Mouse (Mus musculus): Measurements from ENCODE around the gene Eps8l2. TPM values are rescaled to one million over a fixed set of nuclear protein-coding genes. Genes with fewer than 3 reads are reported as not detected.

Eps8l2 gene
- 2.7 and 8.9 TPM in 2 replicates for total RNA-seq (2014; rRNA removed; ENCODE audit: low replicate concordance)
- 0.67 and 0.69 TPM in 2 replicates for polyA plus RNA-seq (2015; fragmentation: Nextera tagmentation; extraction: Ambion mirVana)

GRCm38 (mm10) chr7:141338576-141339131 lies at the start of gene Eps8l2:
TSS of gene Eps8l2 (plus strand) at chr7:141338880.
- Histone ChIP-seq H3K27ac (ENCODE audit: low read depth) (no peak within 1 kb of the TSS), H3K4me2 (ENCODE audit: low read depth, low read length) (peak within 1 kb of the TSS; percentile 29), H3K9me3 (replicated peaks; ENCODE audit: control insufficient read depth, low read length) (no peaks in the 10 kb centered on the region), H3K9ac (replicated peaks; ENCODE audit: low read depth, low read length) (no peak within 1 kb of the TSS), H3K4me3 (ENCODE audit: low read depth, low read length) (peak within 1 kb of the TSS; percentile 4; the same call in 1 of the 2 replicates), H3K4me1 (ENCODE audit: control insufficient read depth, insufficient read depth) (no peaks in the 10 kb centered on the region), H3K36me3 (replicated peaks; ENCODE audit: control insufficient read depth, insufficient read depth, low read length) (0 out of 2 replicates have a peak, but pooled peaks cover 12% of the 10 kb centered on the region), H3K27me3 (ENCODE audit: control insufficient read depth, insufficient read depth, low read length) (no peaks in the 10 kb centered on the region)
- DNase-seq (ENCODE audit: low spot score) (no peak), ATAC-seq (ENCODE audit: insufficient read depth, low read depth) (peak; percentile 40)
- no peak for TF ChIP-seq EP300 (IDR thresholded peaks at IDR 0.05; ENCODE audit: low read depth)
- TF ChIP-seq CTCF (IDR thresholded peaks at IDR 0.05; ENCODE audit: low read depth), result no peak
- WGBS, result 5% methylated on average over 22 of the region's 23 CpGs

GRCm38 (mm10) chr7:141291921-141292582 lies 46.6 kb upstream of the Eps8l2 start, which contains the start of gene Drd4:
TSS of gene Drd4 (plus strand) at chr7:141292006.
- no peak for DNase-seq (ENCODE audit: low spot score)
- Histone ChIP-seq H3K27ac (ENCODE audit: low read depth) (no peak within 1 kb of the TSS), H3K36me3 (replicated peaks; ENCODE audit: control insufficient read depth, insufficient read depth, low read length) (peaks cover 6% of the 10 kb centered on the region; the same call in 1 of the 2 replicates), H3K4me2 (ENCODE audit: low read depth, low read length) (peak within 1 kb of the TSS; percentile 66), H3K27me3 (ENCODE audit: control insufficient read depth, insufficient read depth, low read length) (peaks cover 54% of the 10 kb centered on the region), H3K4me3 (ENCODE audit: low read depth, low read length) (peak within 1 kb of the TSS; percentile 47), H3K4me1 (ENCODE audit: control insufficient read depth, insufficient read depth) (peaks cover 15% of the 10 kb centered on the region), H3K9me3 (replicated peaks; ENCODE audit: control insufficient read depth, low read length) (no peaks in the 10 kb centered on the region), H3K9ac (replicated peaks; ENCODE audit: low read depth, low read length) (no peak within 1 kb of the TSS)
- ATAC-seq (ENCODE audit: insufficient read depth, low read depth), result no peak
- TF ChIP-seq CTCF (IDR thresholded peaks at IDR 0.05; ENCODE audit: low read depth) (no peak), EP300 (IDR thresholded peaks at IDR 0.05; ENCODE audit: low read depth) (no peak)
- whole genome bisulfite sequencing, result 4% methylated on average over 41 of the region's 46 CpGs

- TF ChIP-seq EP300 (IDR thresholded peaks at IDR 0.05; ENCODE audit: low read depth) (no peak), CTCF (IDR thresholded peaks at IDR 0.05; ENCODE audit: low read depth) (no peak)
- WGBS, result 45% methylated on average over 15 of the region's 15 CpGs
- Histone ChIP-seq H3K9me3 (replicated peaks; ENCODE audit: control insufficient read depth, low read length) (no peaks in the 10 kb centered on the region), H3K9ac (replicated peaks; ENCODE audit: low read depth, low read length) (no peak overlapping the region), H3K27me3 (ENCODE audit: control insufficient read depth, insufficient read depth, low read length) (peaks cover 54% of the 10 kb centered on the region), H3K36me3 (replicated peaks; ENCODE audit: control insufficient read depth, insufficient read depth, low read length) (peaks cover 9% of the 10 kb centered on the region; the same call in 1 of the 2 replicates), H3K4me1 (ENCODE audit: control insufficient read depth, insufficient read depth) (peaks cover 15% of the 10 kb centered on the region), H3K4me2 (ENCODE audit: low read depth, low read length) (no peak overlapping the region), H3K4me3 (ENCODE audit: low read depth, low read length) (no peak overlapping the region), H3K27ac (ENCODE audit: low read depth) (no peak overlapping the region)
- ATAC-seq (ENCODE audit: insufficient read depth, low read depth) (no peak), DNase-seq (ENCODE audit: low spot score) (no peak)
Measured at GRCm38 (mm10) chr7:141292583-141293388, 45.9 kb upstream of the Eps8l2 start.

- H3K9ac ChIP-seq (replicated peaks; ENCODE audit: low read depth, low read length), result no peak overlapping the region; the same call in 1 of the 2 replicates
- H3K4me2 ChIP-seq (ENCODE audit: low read depth, low read length), result peak overlapping the region; percentile 64
- ATAC-seq (ENCODE audit: insufficient read depth, low read depth) (no peak), DNase-seq (ENCODE audit: low spot score) (no peak)
- H3K27ac ChIP-seq (ENCODE audit: low read depth), result no peak overlapping the region
- peaks cover 11% of the 10 kb centered on the region for H3K36me3 ChIP-seq (replicated peaks; ENCODE audit: control insufficient read depth, insufficient read depth, low read length)
- TF ChIP-seq EP300 (IDR thresholded peaks at IDR 0.05; ENCODE audit: low read depth), result no peak
- TF ChIP-seq CTCF (IDR thresholded peaks at IDR 0.05; ENCODE audit: low read depth), result no peak
- H3K4me1 ChIP-seq (ENCODE audit: control insufficient read depth, insufficient read depth), result peaks cover 15% of the 10 kb centered on the region
- H3K9me3 ChIP-seq (replicated peaks; ENCODE audit: control insufficient read depth, low read length), result no peaks in the 10 kb centered on the region
- WGBS, result under 1% methylated on average over 52 of the region's 53 CpGs
- H3K4me3 ChIP-seq (ENCODE audit: low read depth, low read length), result peak overlapping the region; percentile 43
- H3K27me3 ChIP-seq (ENCODE audit: control insufficient read depth, insufficient read depth, low read length), result peaks cover 54% of the 10 kb centered on the region
Measured at GRCm38 (mm10) chr7:141293852-141294471, 44.7 kb upstream of the Eps8l2 start.

GRCm38 (mm10) chr7:141294479-141294878 lies 44.2 kb upstream of the Eps8l2 start:
- Histone ChIP-seq H3K4me3 (ENCODE audit: low read depth, low read length) (peak overlapping the region; percentile 43), H3K27me3 (ENCODE audit: control insufficient read depth, insufficient read depth, low read length) (peaks cover 54% of the 10 kb centered on the region), H3K9me3 (replicated peaks; ENCODE audit: control insufficient read depth, low read length) (no peaks in the 10 kb centered on the region), H3K4me2 (ENCODE audit: low read depth, low read length) (peak overlapping the region; percentile 64), H3K4me1 (ENCODE audit: control insufficient read depth, insufficient read depth) (peaks cover 15% of the 10 kb centered on the region), H3K36me3 (replicated peaks; ENCODE audit: control insufficient read depth, insufficient read depth, low read length) (peaks cover 16% of the 10 kb centered on the region), H3K27ac (ENCODE audit: low read depth) (no peak overlapping the region), H3K9ac (replicated peaks; ENCODE audit: low read depth, low read length) (no peak overlapping the region)
- DNase-seq (ENCODE audit: low spot score) (no peak), ATAC-seq (ENCODE audit: insufficient read depth, low read depth) (no peak)
- TF ChIP-seq CTCF (IDR thresholded peaks at IDR 0.05; ENCODE audit: low read depth) (no peak), EP300 (IDR thresholded peaks at IDR 0.05; ENCODE audit: low read depth) (no peak)
- 4% methylated on average over 21 of the region's 22 CpGs for WGBS
